Mouse (Mus musculus) embryonic facial prominence, embryonic 10.5 days (tissue): ENCODE data around the gene Hsf3. TPM values are rescaled to one million over a fixed set of nuclear protein-coding genes. Genes with fewer than 3 reads are reported as not detected.
"Not testable (repeated sequence)": the region's sequence is repeated elsewhere in the genome, so short reads cannot be mapped to it uniquely, and the experiment has no call there.

Experiments used
- DNase-seq: peaks from one replicate; pipeline ENCODE4 v3.0.0-alpha.2; 2017; ENCODE audit warnings: low spot score
- H3K27ac ChIP-seq: fragments of 300-500 bp; sonication (generic); replicated peaks from 2 replicates; pipeline ENCODE4 v1.5.1; 2016; ENCODE audit warnings: mild to moderate bottlenecking
- H3K27me3 ChIP-seq: fragments of 300-500 bp; sonication (generic); replicated peaks from 2 replicates; pipeline ENCODE4 v1.6.1; 2016; ENCODE audit warnings: low read depth, mild to moderate bottlenecking; ENCODE audit not compliant: poor library complexity, severe bottlenecking
- H3K36me3 ChIP-seq: fragments of 300-500 bp; sonication (generic); replicated peaks from 2 replicates; pipeline ENCODE4 v1.6.1; 2016; ENCODE audit warnings: mild to moderate bottlenecking, moderate library complexity
- H3K4me1 ChIP-seq: fragments of 300-500 bp; sonication (generic); 2 replicates; pipeline ENCODE4 v1.6.1; 2016
- H3K4me3 ChIP-seq: fragments of 300-500 bp; sonication (generic); 2 replicates; pipeline ENCODE4 v1.5.1; 2016; ENCODE audit warnings: mild to moderate bottlenecking, moderate library complexity
- H3K9me3 ChIP-seq: fragments of 300-500 bp; sonication (generic); 2 replicates; pipeline ENCODE4 v1.6.1; 2016; ENCODE audit warnings: mild to moderate bottlenecking
- WGBS: fragments of 180-500 bp; shearing (Covaris S2); methylation state at CpG from one replicate; pipeline ENCODE4 v1.1.7; 2016; 5-methylcytosine and 5-hydroxymethylcytosine counted together
- polyA plus RNA-seq: library from polyadenylated mRNA; unstranded; fragments of >200 nt; fragmentation: Nextera tagmentation; extraction: Ambion mirVana; gene quantifications from 2 replicates; pipeline ENCODE4 v1.2.1, GENCODE M21; 2016

The Hsf3 gene
- polyA plus RNA-seq = 0.10 and 0.15 TPM in 2 replicates

GRCm38 (mm10) chrX:96456201-96456963, at the start of gene Hsf3:
TSS of gene Hsf3 (minus strand) at chrX:96456294.
- WGBS = 21% methylated on average over 9 of the region's 9 CpGs
- H3K27me3 ChIP-seq = peaks cover 5% of the 10 kb centered on the region
- no peaks in the 10 kb centered on the region for H3K36me3 ChIP-seq
- H3K9me3 ChIP-seq = no peaks in the 10 kb centered on the region
- peak within 1 kb of the TSS; percentile 53 for H3K4me3 ChIP-seq
- peak; percentile 60 for DNase-seq
- H3K4me1 ChIP-seq = no peaks in the 10 kb centered on the region
- H3K27ac ChIP-seq = peak within 1 kb of the TSS; percentile 72

DNA sequence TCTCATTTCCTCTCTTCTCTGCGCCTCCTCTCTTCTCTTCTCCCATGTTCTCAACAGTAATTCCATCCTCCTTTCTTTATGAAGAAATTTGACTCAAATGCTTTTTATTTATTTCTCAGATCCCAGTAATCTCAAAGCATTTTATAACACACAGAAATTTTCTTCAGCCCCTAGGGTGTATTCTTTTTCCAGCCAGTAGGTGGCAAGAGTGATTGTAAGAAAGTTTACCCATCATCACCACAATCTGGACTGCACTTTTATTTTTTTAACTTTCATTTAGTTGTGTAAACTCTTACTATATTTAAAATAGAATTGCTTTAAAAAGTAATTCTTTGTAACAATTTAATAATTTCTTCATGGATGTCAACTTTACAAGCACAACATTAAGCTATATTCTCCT, 45.5 kb upstream of the Hsf3 start:
- no peak for DNase-seq
- 67% methylated on average over 1 of the region's 1 CpGs for WGBS
- no peaks in the 10 kb centered on the region for H3K27me3 ChIP-seq
- H3K4me3 ChIP-seq = no peak overlapping the region
- H3K4me1 ChIP-seq = no peaks in the 10 kb centered on the region
- no peaks in the 10 kb centered on the region for H3K9me3 ChIP-seq
- H3K36me3 ChIP-seq = 0 out of 2 replicates have a peak, but pooled peaks cover 4% of the 10 kb centered on the region
- H3K27ac ChIP-seq = no peak overlapping the region

DNA sequence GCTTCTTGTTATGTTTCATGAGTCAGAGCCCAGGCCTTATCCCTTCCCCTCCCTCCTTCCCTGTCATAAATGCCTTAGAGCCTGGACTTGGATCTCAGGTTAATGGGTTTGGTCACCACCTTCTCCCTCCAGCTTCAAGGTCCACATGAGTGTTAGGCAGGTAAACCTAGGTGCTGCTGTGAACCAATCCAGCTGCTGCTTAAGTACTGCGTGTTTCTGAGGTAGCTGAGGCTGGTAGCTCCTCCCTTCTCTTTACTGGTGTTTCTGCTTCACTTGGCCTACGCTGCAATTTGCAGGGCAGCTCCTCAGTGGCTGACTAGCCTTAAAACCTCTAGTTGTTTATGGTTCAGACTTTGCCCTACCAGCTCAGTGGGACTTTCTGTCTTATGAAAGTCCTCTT, 945 bp downstream of the Hsf3 start, which contains the start of gene Heph:
TSS of gene Heph (plus strand) at position 211 of the 400 bp plus-strand sequence.
- Histone ChIP-seq H3K27me3 (peaks cover 5% of the 10 kb centered on the region), H3K4me3 (peak within 1 kb of the TSS; percentile 53), H3K9me3 (no peaks in the 10 kb centered on the region), H3K4me1 (no peaks in the 10 kb centered on the region), H3K27ac (peak within 1 kb of the TSS; percentile 72; the same call in 1 of the 2 replicates), H3K36me3 (no peaks in the 10 kb centered on the region)
- 58% methylated on average over 2 of the region's 2 CpGs for WGBS
- no peak for DNase-seq

DNA sequence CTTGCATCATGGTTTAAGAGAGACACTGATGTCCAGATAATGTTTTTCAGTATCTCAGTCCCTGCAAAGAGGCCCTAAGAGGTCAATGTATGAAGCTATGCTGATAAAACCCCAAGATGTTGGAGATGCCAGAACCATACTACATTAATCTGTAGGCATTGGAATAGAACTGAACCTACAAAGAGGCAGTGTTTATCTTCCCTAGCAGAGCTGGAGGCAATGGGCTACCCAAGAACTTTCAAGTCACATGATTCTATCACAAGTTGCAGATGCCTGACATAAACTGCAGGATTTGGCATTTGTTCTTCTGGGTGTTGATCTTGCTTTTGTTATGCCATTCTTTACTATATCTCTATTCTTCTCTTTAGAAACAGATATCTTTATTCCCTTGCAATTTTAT, 36.7 kb downstream of the Hsf3 start:
- DNase-seq = no peak
- Histone ChIP-seq H3K9me3 (no peaks in the 10 kb centered on the region), H3K27ac (no peak overlapping the region), H3K4me1 (no peaks in the 10 kb centered on the region), H3K27me3 (no peaks in the 10 kb centered on the region), H3K36me3 (no peaks in the 10 kb centered on the region), H3K4me3 (no peak overlapping the region)

DNA sequence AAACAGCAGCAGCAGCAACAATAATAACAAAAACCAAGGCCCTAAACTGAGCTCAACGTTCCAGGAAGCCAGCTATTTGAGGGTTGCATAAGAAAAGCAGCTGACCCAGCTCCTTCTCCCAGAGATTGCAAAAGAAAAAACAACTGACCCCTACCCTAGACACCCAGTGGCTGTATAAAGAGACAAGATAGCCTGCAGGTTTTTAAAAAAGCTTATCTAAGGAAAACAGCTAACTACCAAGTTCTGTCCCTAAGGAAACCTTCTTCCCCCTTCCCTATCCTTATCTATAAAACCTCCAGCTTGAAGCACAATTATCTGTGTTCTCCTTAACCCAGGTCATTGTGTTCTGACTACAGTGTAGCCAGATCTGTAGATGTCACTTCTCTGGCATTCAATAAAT, 38.4 kb downstream of the Hsf3 start:
- DNase-seq = no peak
- WGBS = 42% methylated on average over 1 of the region's 1 CpGs
- no peaks in the 10 kb centered on the region for H3K27me3 ChIP-seq

GRCm38 (mm10) chrX:96416970-96417369, 39.1 kb downstream of the Hsf3 start:
- H3K27me3 ChIP-seq = no peaks in the 10 kb centered on the region
- H3K36me3 ChIP-seq = no peaks in the 10 kb centered on the region
- H3K9me3 ChIP-seq = no peaks in the 10 kb centered on the region
- no peak overlapping the region for H3K4me3 ChIP-seq
- WGBS = 95% methylated on average over 1 of the region's 1 CpGs
- H3K27ac ChIP-seq = no peak overlapping the region
- DNase-seq = no peak
- H3K4me1 ChIP-seq = no peaks in the 10 kb centered on the region

More for the DNA sequence above, 38.4 kb downstream of the Hsf3 start:
- no peaks in the 10 kb centered on the region for H3K4me1 ChIP-seq
- H3K27ac ChIP-seq = no peak overlapping the region
- H3K4me3 ChIP-seq = no peak overlapping the region
- no peaks in the 10 kb centered on the region for H3K9me3 ChIP-seq
- no peaks in the 10 kb centered on the region for H3K36me3 ChIP-seq

GRCm38 (mm10) chrX:96415351-96415750, 40.7 kb downstream of the Hsf3 start:
- not testable (repeated sequence) for H3K4me1 ChIP-seq, H3K27me3 ChIP-seq, H3K9me3 ChIP-seq, H3K4me3 ChIP-seq, DNase-seq, H3K27ac ChIP-seq, H3K36me3 ChIP-seq
- WGBS = 79% methylated on average over 4 of the region's 4 CpGs

- H3K27ac ChIP-seq = no peak overlapping the region
- no peak for DNase-seq
Observed at GRCm38 (mm10) chrX:96339108-96339507, 117.0 kb downstream of the Hsf3 start.

DNA sequence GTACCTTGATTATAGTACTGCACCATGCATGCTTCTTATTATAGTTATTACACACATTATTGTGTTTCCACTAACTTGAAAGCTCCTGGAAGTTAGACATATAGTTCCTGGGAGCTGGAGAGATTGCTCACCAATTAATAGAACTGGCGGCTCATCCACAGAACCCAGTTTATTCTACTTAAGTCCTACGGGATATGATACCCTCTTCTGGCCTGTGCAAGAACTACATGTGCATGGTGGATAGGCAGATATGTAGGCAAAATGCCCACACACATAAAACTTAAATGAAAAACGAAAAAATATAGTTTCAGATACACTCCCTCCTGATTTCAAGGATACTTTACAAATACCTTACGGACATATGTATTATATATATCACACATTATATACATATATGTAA, 126.3 kb downstream of the Hsf3 start:
- WGBS = 53% methylated on average over 4 of the region's 4 CpGs
- Histone ChIP-seq H3K27ac (no peak overlapping the region), H3K27me3 (no peaks in the 10 kb centered on the region), H3K36me3 (no peaks in the 10 kb centered on the region), H3K9me3 (no peaks in the 10 kb centered on the region), H3K4me1 (no peaks in the 10 kb centered on the region), H3K4me3 (no peak overlapping the region)
- no peak for DNase-seq

More at GRCm38 (mm10) chrX:96339108-96339507, 117.0 kb downstream of the Hsf3 start:
- H3K27me3 ChIP-seq = no peaks in the 10 kb centered on the region
- no peak overlapping the region for H3K4me3 ChIP-seq
- H3K4me1 ChIP-seq = no peaks in the 10 kb centered on the region
- H3K9me3 ChIP-seq = no peaks in the 10 kb centered on the region
- H3K36me3 ChIP-seq = no peaks in the 10 kb centered on the region
- 86% methylated on average over 2 of the region's 2 CpGs for WGBS

DNA sequence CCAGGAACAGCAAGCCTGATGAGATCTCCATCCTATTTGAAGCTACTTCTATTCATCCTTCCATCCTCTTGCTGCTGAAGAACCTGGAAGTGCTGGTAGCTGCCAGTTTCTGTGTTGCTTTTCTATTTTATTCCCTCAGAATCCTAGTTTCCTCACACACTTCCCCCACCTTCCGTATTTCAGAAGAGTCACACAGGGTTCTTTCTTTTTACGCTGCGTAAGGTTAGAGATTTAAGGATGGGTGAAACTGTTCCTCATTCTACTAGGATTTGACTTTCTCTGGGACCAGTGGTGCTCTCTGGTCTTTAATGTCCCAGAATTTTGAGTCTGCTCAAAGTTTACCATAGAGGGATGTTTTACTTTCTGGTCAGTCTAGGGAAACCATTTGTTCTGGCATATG, 162.8 kb downstream of the Hsf3 start, which contains the start of gene Vsig4:
TSS of gene Vsig4 (minus strand) at position 101 of the 400 bp plus-strand sequence.
- Histone ChIP-seq H3K27me3 (no peaks in the 10 kb centered on the region), H3K36me3 (no peaks in the 10 kb centered on the region), H3K27ac (no peak within 1 kb of the TSS), H3K4me1 (no peaks in the 10 kb centered on the region), H3K4me3 (no peak within 1 kb of the TSS), H3K9me3 (no peaks in the 10 kb centered on the region)
- no peak for DNase-seq
- 94% methylated on average over 3 of the region's 3 CpGs for WGBS

- DNase-seq = no peak
Observed at GRCm38 (mm10) chrX:96256509-96256908, 199.6 kb downstream of the Hsf3 start.

More at GRCm38 (mm10) chrX:96256509-96256908, 199.6 kb downstream of the Hsf3 start:
- no peaks in the 10 kb centered on the region for H3K36me3 ChIP-seq
- no peak overlapping the region for H3K27ac ChIP-seq
- H3K27me3 ChIP-seq = no peaks in the 10 kb centered on the region
- no peaks in the 10 kb centered on the region for H3K4me1 ChIP-seq
- H3K9me3 ChIP-seq = no peaks in the 10 kb centered on the region
- no peak overlapping the region for H3K4me3 ChIP-seq
